Mouse (Mus musculus) stomach, embryonic 14.5 days (tissue): Measurements from ENCODE around the gene Mast4. TPM values are rescaled to one million over a fixed set of nuclear protein-coding genes. Genes with fewer than 3 reads are reported as not detected.

Experiments used
- ATAC-seq: fragments of 200-750 bp; cut with Nextera tagmentation; 2 replicates; pipeline ENCODE4 v1.8.0; 2017; ENCODE audit warnings: low read depth, moderate TSS enrichment; ENCODE audit not compliant: insufficient number of reproducible peaks, insufficient read depth, low FRiP score
- H3K27ac ChIP-seq: fragments of 300-500 bp; sonication (generic); 2 replicates; pipeline ENCODE4 v1.5.1; 2014; ENCODE audit warnings: mild to moderate bottlenecking, low read length, moderate library complexity, mixed read lengths
- H3K27me3 ChIP-seq: fragments of 300-500 bp; sonication (generic); 2 replicates; pipeline ENCODE4 v1.6.1; 2014; ENCODE audit warnings: low read length, control low read depth, mixed read lengths; ENCODE audit not compliant: control insufficient read depth, insufficient read depth
- H3K36me3 ChIP-seq: fragments of 300-500 bp; sonication (generic); 2 replicates; pipeline ENCODE4 v1.6.1; 2014; ENCODE audit warnings: mild to moderate bottlenecking, control low read depth, low read length, moderate library complexity, mixed read lengths; ENCODE audit not compliant: control insufficient read depth, insufficient read depth
- H3K4me1 ChIP-seq: fragments of 300-500 bp; sonication (generic); 2 replicates; pipeline ENCODE4 v1.6.1; 2014; ENCODE audit warnings: low read length, control low read depth, mixed read lengths; ENCODE audit not compliant: control insufficient read depth, insufficient read depth
- H3K4me2 ChIP-seq: fragments of 300-500 bp; sonication (generic); replicated peaks from 2 replicates; pipeline ENCODE4 v1.6.1; 2014; ENCODE audit warnings: low read depth, low read length, control low read depth
- H3K4me3 ChIP-seq: fragments of 300-500 bp; sonication (generic); 2 replicates; pipeline ENCODE4 v1.5.1; 2014; ENCODE audit warnings: low read depth, low read length, control low read depth
- H3K9ac ChIP-seq: fragments of 300-500 bp; sonication (generic); replicated peaks from 2 replicates; pipeline ENCODE4 v1.6.1; 2014; ENCODE audit warnings: low read depth, mild to moderate bottlenecking, control low read depth, low read length, moderate library complexity, mixed read lengths
- H3K9me3 ChIP-seq: fragments of 300-500 bp; sonication (generic); 2 replicates; pipeline ENCODE4 v1.6.1; 2016; ENCODE audit warnings: low read depth, low read length, control low read depth; ENCODE audit not compliant: control insufficient read depth
- WGBS: fragments of 180-500 bp; shearing (Covaris S2); extraction: QIAGEN DNeasy Blood & Tissue Kit; methylation state at CpG from one replicate; pipeline ENCODE4 v1.1.7; 2014; 5-methylcytosine and 5-hydroxymethylcytosine counted together
- polyA plus RNA-seq: library from polyadenylated mRNA; unstranded; fragments of >200 nt; fragmentation: Nextera tagmentation; extraction: Ambion mirVana; gene quantifications from 2 replicates; pipeline ENCODE4 v1.2.1, GENCODE M21; 2014

Gene Mast4
- polyA plus RNA-seq, 1 experiment from 2014 or later, result 48.0 TPM

GRCm38 (mm10) chr13:102816689-102817088, 517.6 kb downstream of the Mast4 start:
- Histone ChIP-seq H3K36me3 (no peaks in the 10 kb centered on the region), H3K9ac (no peak overlapping the region), H3K9me3 (no peaks in the 10 kb centered on the region), H3K4me2 (no peak overlapping the region), H3K27ac (no peak overlapping the region), H3K27me3 (no peaks in the 10 kb centered on the region), H3K4me3 (no peak overlapping the region), H3K4me1 (0 out of 2 replicates have a peak, but pooled peaks cover under 1% of the 10 kb centered on the region)
- 80% methylated on average over 7 of the region's 7 CpGs for WGBS
- no peak for ATAC-seq

- Histone ChIP-seq H3K9ac (no peak overlapping the region), H3K4me1 (peaks cover 8% of the 10 kb centered on the region; the same call in 1 of the 2 replicates), H3K27me3 (no peaks in the 10 kb centered on the region), H3K27ac (no peak overlapping the region), H3K4me3 (no peak overlapping the region), H3K4me2 (no peak overlapping the region), H3K36me3 (no peaks in the 10 kb centered on the region), H3K9me3 (no peaks in the 10 kb centered on the region)
- 90% methylated on average over 6 of the region's 6 CpGs for WGBS
- ATAC-seq, result no peak
Observed at GRCm38 (mm10) chr13:102815158-102815557, 519.1 kb downstream of the Mast4 start.

- Histone ChIP-seq H3K9me3 (no peaks in the 10 kb centered on the region), H3K4me2 (peak overlapping the region; percentile 47), H3K4me3 (0 out of 2 replicates have a peak overlapping the region, but pooled peaks have one; percentile 15), H3K36me3 (no peaks in the 10 kb centered on the region), H3K27me3 (no peaks in the 10 kb centered on the region), H3K9ac (no peak overlapping the region), H3K4me1 (peaks cover 13% of the 10 kb centered on the region; the same call in 1 of the 2 replicates), H3K27ac (no peak overlapping the region)
- 10% methylated on average over 15 of the region's 15 CpGs for WGBS
- peak; percentile 23; the same call in 1 of the 2 replicates for ATAC-seq
Observed at GRCm38 (mm10) chr13:102811129-102811832, 523.0 kb downstream of the Mast4 start.

GRCm38 (mm10) chr13:102806652-102807051, 527.6 kb downstream of the Mast4 start:
- Histone ChIP-seq H3K4me3 (no peak overlapping the region), H3K9ac (no peak overlapping the region), H3K9me3 (no peaks in the 10 kb centered on the region), H3K4me2 (no peak overlapping the region), H3K27ac (no peak overlapping the region), H3K27me3 (no peaks in the 10 kb centered on the region), H3K4me1 (peaks cover 12% of the 10 kb centered on the region; the same call in 1 of the 2 replicates), H3K36me3 (no peaks in the 10 kb centered on the region)
- ATAC-seq, result no peak
- WGBS, result 73% methylated on average over 3 of the region's 3 CpGs

- Histone ChIP-seq H3K4me2 (no peak overlapping the region), H3K4me1 (0 out of 2 replicates have a peak, but pooled peaks cover 4% of the 10 kb centered on the region), H3K27me3 (no peaks in the 10 kb centered on the region), H3K27ac (no peak overlapping the region), H3K36me3 (no peaks in the 10 kb centered on the region), H3K4me3 (no peak overlapping the region), H3K9ac (no peak overlapping the region), H3K9me3 (no peaks in the 10 kb centered on the region)
- no peak for ATAC-seq
- 64% methylated on average over 6 of the region's 6 CpGs for WGBS
Observed at GRCm38 (mm10) chr13:102805190-102805589, 529.1 kb downstream of the Mast4 start.

- ATAC-seq, result no peak
- H3K9me3 ChIP-seq, result no peaks in the 10 kb centered on the region
- 84% methylated on average over 9 of the region's 9 CpGs for WGBS
- H3K4me3 ChIP-seq, result no peak overlapping the region
- no peak overlapping the region for H3K27ac ChIP-seq
- 0 out of 2 replicates have a peak, but pooled peaks cover 4% of the 10 kb centered on the region for H3K4me1 ChIP-seq
- H3K4me2 ChIP-seq, result no peak overlapping the region
- H3K36me3 ChIP-seq, result no peaks in the 10 kb centered on the region
- no peak overlapping the region for H3K9ac ChIP-seq
- no peaks in the 10 kb centered on the region for H3K27me3 ChIP-seq
Observed at GRCm38 (mm10) chr13:102803206-102803605, 531.1 kb downstream of the Mast4 start.

- Histone ChIP-seq H3K9me3 (no peaks in the 10 kb centered on the region), H3K4me2 (no peak overlapping the region), H3K27ac (no peak overlapping the region), H3K9ac (no peak overlapping the region), H3K4me1 (no peaks in the 10 kb centered on the region), H3K36me3 (peaks cover 8% of the 10 kb centered on the region; the same call in 1 of the 2 replicates), H3K4me3 (no peak overlapping the region), H3K27me3 (no peaks in the 10 kb centered on the region)
- 93% methylated on average over 3 of the region's 3 CpGs for WGBS
- no peak for ATAC-seq
Observed at GRCm38 (mm10) chr13:102792157-102792556, 542.1 kb downstream of the Mast4 start.

GRCm38 (mm10) chr13:102790601-102791155, 543.6 kb downstream of the Mast4 start:
- no peak overlapping the region for H3K4me3 ChIP-seq
- H3K36me3 ChIP-seq, result peaks cover 13% of the 10 kb centered on the region; the same call in 1 of the 2 replicates
- no peaks in the 10 kb centered on the region for H3K27me3 ChIP-seq
- no peaks in the 10 kb centered on the region for H3K9me3 ChIP-seq
- ATAC-seq, result no peak
- H3K27ac ChIP-seq, result no peak overlapping the region
- 73% methylated on average over 6 of the region's 6 CpGs for WGBS
- no peak overlapping the region for H3K4me2 ChIP-seq
- H3K9ac ChIP-seq, result no peak overlapping the region
- H3K4me1 ChIP-seq, result no peaks in the 10 kb centered on the region
